In genomic region chr5:90951475-90951874, GRCm38 (mm10) we compare ENCODE assay signal across 8 mouse cellular contexts. TPM values are rescaled to one million over a fixed set of nuclear protein-coding genes. Genes with fewer than 3 reads are reported as not detected.
DNase-seq lines count a peak whose midpoint lies in the region; ATAC-seq and TF ChIP-seq lines count a peak whose summit lies in the region.

No protein-coding gene starts in this region.

- peak; percentile 95 for TF ChIP-seq CTCF in forebrain, postnatal 0 days (IDR thresholded peaks at IDR 0.05; ENCODE audit: low read depth)

- no peaks in the 10 kb centered on the region for H3K36me3 ChIP-seq in embryonic facial prominence, embryonic 11.5 days (replicated peaks; ENCODE audit: control insufficient read depth, insufficient read depth, low read depth, low read length)
- peaks cover 10% of the 10 kb centered on the region; the same call in 1 of the 2 replicates for H3K36me3 ChIP-seq in embryonic facial prominence, embryonic 10.5 days (replicated peaks)
- H3K36me3 ChIP-seq in forebrain, postnatal 0 days (ENCODE audit: insufficient read depth) = no peaks in the 10 kb centered on the region
- no peaks in the 10 kb centered on the region for H3K36me3 ChIP-seq in midbrain, embryonic 16.5 days (ENCODE audit: control insufficient read depth, insufficient read depth, low read length)

- H3K4me1 ChIP-seq in embryonic facial prominence, embryonic 11.5 days (ENCODE audit: control insufficient read depth, insufficient read depth, low read length) = no peaks in the 10 kb centered on the region
- H3K4me1 ChIP-seq in embryonic facial prominence, embryonic 10.5 days = no peaks in the 10 kb centered on the region
- no peaks in the 10 kb centered on the region for H3K4me1 ChIP-seq in forebrain, postnatal 0 days (ENCODE audit: insufficient read depth)
- H3K4me1 ChIP-seq in midbrain, embryonic 16.5 days (ENCODE audit: control insufficient read depth, insufficient read depth, low read length) = no peaks in the 10 kb centered on the region

- H3K9me3 ChIP-seq in embryonic facial prominence, embryonic 11.5 days (replicated peaks; ENCODE audit: control insufficient read depth, low read length) = no peaks in the 10 kb centered on the region
- no peaks in the 10 kb centered on the region for H3K9me3 ChIP-seq in embryonic facial prominence, embryonic 10.5 days
- no peaks in the 10 kb centered on the region for H3K9me3 ChIP-seq in forebrain, postnatal 0 days (ENCODE audit: low read length)
- no peaks in the 10 kb centered on the region for H3K9me3 ChIP-seq in midbrain, embryonic 16.5 days (replicated peaks; ENCODE audit: control insufficient read depth, low read length, poor library complexity, severe bottlenecking)

- no peak for ATAC-seq in embryonic facial prominence, embryonic 11.5 days (replicated peaks; ENCODE audit: insufficient number of reproducible peaks, low FRiP score, low TSS enrichment, low read depth)
- ATAC-seq in forebrain, postnatal 0 days = peak; percentile 84
- peak; percentile 89 for ATAC-seq in midbrain, embryonic 16.5 days

- no peak overlapping the region for H3K4me2 ChIP-seq in embryonic facial prominence, embryonic 11.5 days (ENCODE audit: low read depth, low read length)
- H3K4me2 ChIP-seq in forebrain, postnatal 0 days (ENCODE audit: low read depth) = no peak overlapping the region
- H3K4me2 ChIP-seq in midbrain, embryonic 16.5 days (ENCODE audit: low read length) = no peak overlapping the region

- H3K4me3 ChIP-seq in embryonic facial prominence, embryonic 11.5 days (ENCODE audit: low read depth, low read length) = no peak overlapping the region
- no peak overlapping the region for H3K4me3 ChIP-seq in embryonic facial prominence, embryonic 10.5 days
- no peak overlapping the region for H3K4me3 ChIP-seq in forebrain, postnatal 0 days (ENCODE audit: low read depth, low read length)
- no peak overlapping the region for H3K4me3 ChIP-seq in midbrain, embryonic 16.5 days (ENCODE audit: low read depth, low read length)

- DNase-seq in embryonic facial prominence, embryonic 11.5 days (ENCODE audit: low spot score) = peak; percentile 9
- no peak for DNase-seq in embryonic facial prominence, embryonic 10.5 days (ENCODE audit: low spot score)
- peak; percentile 23 for DNase-seq in urinary bladder, postnatal 14 days (ENCODE audit: low spot score)
- no peak for DNase-seq in urinary bladder, postnatal 4 days (ENCODE audit: low spot score in 2 of 2)
- DNase-seq in forebrain, postnatal 0 days = peak; percentile 53
- peak; percentile 72 for DNase-seq in layer of hippocampus, adult 9-11 months
- no peak for DNase-seq in ovary, postnatal 36 days (ENCODE audit: low spot score)

- WGBS in embryonic facial prominence, embryonic 11.5 days = 43% methylated on average over 2 of the region's 2 CpGs
- WGBS in embryonic facial prominence, embryonic 10.5 days = 39% methylated on average over 2 of the region's 2 CpGs
- 28% methylated on average over 2 of the region's 2 CpGs for WGBS in forebrain, postnatal 0 days
- 25% methylated on average over 2 of the region's 2 CpGs for WGBS in midbrain, embryonic 16.5 days

- no peak overlapping the region for H3K27ac ChIP-seq in embryonic facial prominence, embryonic 11.5 days (replicated peaks; ENCODE audit: low read depth, low read length)
- H3K27ac ChIP-seq in embryonic facial prominence, embryonic 10.5 days (replicated peaks) = no peak overlapping the region
- H3K27ac ChIP-seq in forebrain, postnatal 0 days (ENCODE audit: low read depth, low read length) = no peak overlapping the region
- H3K27ac ChIP-seq in midbrain, embryonic 16.5 days (ENCODE audit: low read length) = no peak overlapping the region

- no peak overlapping the region for H3K9ac ChIP-seq in embryonic facial prominence, embryonic 11.5 days (replicated peaks; ENCODE audit: low read length)
- H3K9ac ChIP-seq in forebrain, postnatal 0 days = no peak overlapping the region
- no peak overlapping the region for H3K9ac ChIP-seq in midbrain, embryonic 16.5 days (ENCODE audit: low read depth, low read length)

- no peaks in the 10 kb centered on the region for H3K27me3 ChIP-seq in embryonic facial prominence, embryonic 11.5 days (ENCODE audit: control insufficient read depth, insufficient read depth, low read length)
- no peaks in the 10 kb centered on the region for H3K27me3 ChIP-seq in embryonic facial prominence, embryonic 10.5 days (replicated peaks; ENCODE audit: low read depth, poor library complexity, severe bottlenecking)
- no peaks in the 10 kb centered on the region for H3K27me3 ChIP-seq in forebrain, postnatal 0 days (ENCODE audit: insufficient read depth, low read length)
- H3K27me3 ChIP-seq in midbrain, embryonic 16.5 days (ENCODE audit: control insufficient read depth, insufficient read depth, low read depth, low read length) = no peaks in the 10 kb centered on the region

RNA-seq across cellular contexts. Expression of gene Mthfd2l, which starts 20.6 kb away (rescaled TPM):
- polyA plus RNA-seq in embryonic facial prominence, embryonic 11.5 days (2014; fragmentation: Nextera tagmentation; extraction: Ambion mirVana) = 80.7 and 102 TPM in 2 replicates
- 53.2 and 58.7 TPM in 2 replicates for polyA plus RNA-seq in embryonic facial prominence, embryonic 10.5 days (2016; fragmentation: Nextera tagmentation; extraction: Ambion mirVana)
- 74.5 and 76.1 TPM in 2 replicates for total RNA-seq in forebrain, postnatal 0 days (2014; rRNA removed)
- polyA plus RNA-seq in forebrain, postnatal 0 days (2015; fragmentation: Nextera tagmentation; extraction: Ambion mirVana) = 43.3 and 46.6 TPM in 2 replicates
- 59.8 and 62.4 TPM in 2 replicates for polyA plus RNA-seq in midbrain, embryonic 16.5 days (2015; fragmentation: Nextera tagmentation; extraction: Ambion mirVana)

RNA-seq across cellular contexts. Expression of gene Cxcl2, which starts 47.8 kb away (rescaled TPM):
- polyA plus RNA-seq in embryonic facial prominence, embryonic 11.5 days (2014; fragmentation: Nextera tagmentation; extraction: Ambion mirVana) = not detected in 2 replicates
- polyA plus RNA-seq in embryonic facial prominence, embryonic 10.5 days (2016; fragmentation: Nextera tagmentation; extraction: Ambion mirVana) = not detected in 2 replicates
- not detected in 2 replicates for total RNA-seq in forebrain, postnatal 0 days (2014; rRNA removed)
- polyA plus RNA-seq in forebrain, postnatal 0 days (2015; fragmentation: Nextera tagmentation; extraction: Ambion mirVana) = not detected in 2 replicates
- 0.11 TPM in 1 of 2 replicates, not detected in the other for polyA plus RNA-seq in midbrain, embryonic 16.5 days (2015; fragmentation: Nextera tagmentation; extraction: Ambion mirVana)

Comparison
In these comparisons a context has a peak if more than half of its experiments do, and no peak if none do; other contexts are left out.
1. DNase-seq: peak in embryonic facial prominence, embryonic 11.5 days (single experiment), urinary bladder, postnatal 14 days (single experiment), forebrain, postnatal 0 days (single experiment) and layer of hippocampus, adult 9-11 months (single experiment); none in embryonic facial prominence, embryonic 10.5 days (single experiment), urinary bladder, postnatal 4 days (0 of 2) and ovary, postnatal 36 days (single experiment).